Mouse (Mus musculus): ENCODE results near the gene Apoc4.
"Not testable (repeated sequence)": the region's sequence is repeated elsewhere in the genome, so short reads cannot be mapped to it uniquely, and the experiment has no call there.

Apoc4 gene

DNA sequence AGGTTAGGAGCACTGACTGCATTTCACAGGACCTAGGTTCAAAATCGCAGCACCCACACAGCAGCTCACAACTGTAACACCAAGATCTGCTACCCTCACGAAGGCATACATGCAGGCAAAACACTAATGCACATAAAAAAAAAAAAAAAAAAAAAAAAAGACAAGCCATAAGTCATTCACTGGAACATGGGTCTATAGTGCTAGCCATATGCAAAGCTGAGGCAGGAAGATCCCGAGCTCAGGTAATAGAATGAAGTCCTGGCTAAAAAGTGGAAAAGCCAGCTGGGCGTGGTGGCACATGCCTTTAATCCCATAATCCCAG is 18.5 kb upstream of the Apoc4 start:
- in situ Hi-C loops (cut with MseI, MboI): loop anchor here in 1 of 2 experiments (5.0 kb wide), 1 partner anchor 32 kb away; the partner anchor contains the start of gene Clptm1

DNA sequence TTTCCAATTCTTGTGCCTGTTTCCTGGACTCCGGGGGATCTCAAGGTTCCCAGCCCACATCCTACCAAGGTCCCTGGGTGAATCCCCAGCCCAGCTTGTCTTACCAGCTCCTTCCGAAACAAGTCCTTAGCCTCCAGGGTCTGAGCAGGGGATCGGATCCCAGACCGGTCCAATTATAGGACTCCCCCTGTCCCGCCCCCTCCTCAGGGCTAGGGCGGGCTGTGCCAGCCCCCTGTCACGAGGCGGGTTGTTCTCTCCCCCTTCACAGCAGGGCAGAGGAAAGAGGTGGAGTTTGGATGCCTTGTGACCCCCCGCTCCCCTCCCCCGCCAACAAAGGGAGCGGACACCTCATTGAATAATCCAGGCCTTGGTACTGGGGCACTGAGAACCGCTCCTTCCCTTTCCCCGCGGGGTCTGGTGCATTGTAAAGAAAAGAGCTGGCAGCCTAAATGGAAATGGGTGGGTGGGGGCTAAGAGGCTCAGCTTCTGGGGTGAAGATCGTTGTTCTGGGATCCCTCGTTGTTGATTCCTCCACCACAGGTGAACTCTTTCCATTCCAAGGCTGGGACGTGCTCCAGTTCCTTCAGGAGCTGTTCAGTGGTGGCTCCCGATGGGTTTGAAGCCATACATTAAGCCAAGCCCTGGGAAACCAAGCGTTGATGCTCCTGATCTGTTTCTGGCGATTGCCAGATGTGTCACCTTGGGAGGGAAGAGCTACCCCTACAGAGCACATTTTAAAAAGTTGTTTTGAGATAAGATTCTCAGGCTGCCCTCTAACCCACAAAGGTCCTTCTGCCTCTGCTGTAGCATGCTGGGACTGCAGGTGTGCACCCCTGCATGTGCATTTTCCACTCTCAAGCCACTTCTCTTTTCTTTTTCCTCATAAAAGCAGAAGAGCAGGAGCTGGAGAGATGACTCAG is 17.9 kb upstream of the Apoc4 start, which contains the start of gene Apoe:
Apoe (minus strand) TSS at position 282 of the 920 bp plus-strand sequence.
- in situ Hi-C loops (cut with MseI, MboI): no loop called here

DNA sequence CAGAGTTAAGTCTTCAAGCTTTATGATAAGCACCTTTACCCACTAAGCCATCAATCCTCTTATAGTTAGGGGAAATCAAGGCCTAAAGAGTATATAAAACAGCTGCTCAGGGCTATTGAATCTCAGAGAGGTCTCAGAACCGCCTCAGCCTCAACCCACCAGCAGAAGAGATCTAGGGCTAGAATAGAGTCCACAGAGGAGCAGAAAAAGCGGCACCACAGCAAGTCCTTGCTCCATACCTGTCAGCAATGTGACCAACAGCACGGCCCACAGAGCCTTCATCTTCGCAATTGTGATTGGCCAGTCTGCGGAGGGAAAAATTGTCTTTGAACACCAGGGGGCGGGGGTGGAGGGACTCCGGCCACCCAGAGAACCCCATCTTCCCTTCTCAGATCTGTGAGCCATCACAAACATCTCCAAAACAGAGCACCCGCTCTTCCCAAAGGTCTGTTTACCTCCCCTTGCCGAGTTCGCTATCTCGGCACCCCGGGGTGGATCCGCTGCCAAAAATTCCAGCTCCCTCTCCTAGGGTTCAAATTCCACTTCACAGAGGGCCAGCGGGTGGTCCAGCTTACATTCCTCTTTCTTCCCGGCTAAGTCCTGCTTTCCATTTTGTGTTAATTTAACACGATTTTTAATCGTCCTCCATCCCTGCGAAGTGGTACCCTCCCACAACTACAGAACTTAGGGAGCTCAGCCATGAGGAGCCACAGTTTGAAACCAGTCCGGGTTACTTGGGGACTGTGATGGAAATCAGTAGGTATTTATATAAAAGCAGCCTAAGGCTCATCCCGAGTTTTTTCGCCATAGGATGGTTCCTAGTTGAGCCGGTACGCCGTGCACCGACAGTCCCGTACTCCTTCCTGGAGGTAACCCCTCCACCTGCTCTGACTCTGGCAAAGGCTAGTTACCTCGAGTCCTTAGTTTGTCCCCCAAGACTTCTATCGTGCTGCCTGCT is 16.9 kb upstream of the Apoc4 start:
- in situ Hi-C loops (cut with MseI, MboI): no loop called here

DNA sequence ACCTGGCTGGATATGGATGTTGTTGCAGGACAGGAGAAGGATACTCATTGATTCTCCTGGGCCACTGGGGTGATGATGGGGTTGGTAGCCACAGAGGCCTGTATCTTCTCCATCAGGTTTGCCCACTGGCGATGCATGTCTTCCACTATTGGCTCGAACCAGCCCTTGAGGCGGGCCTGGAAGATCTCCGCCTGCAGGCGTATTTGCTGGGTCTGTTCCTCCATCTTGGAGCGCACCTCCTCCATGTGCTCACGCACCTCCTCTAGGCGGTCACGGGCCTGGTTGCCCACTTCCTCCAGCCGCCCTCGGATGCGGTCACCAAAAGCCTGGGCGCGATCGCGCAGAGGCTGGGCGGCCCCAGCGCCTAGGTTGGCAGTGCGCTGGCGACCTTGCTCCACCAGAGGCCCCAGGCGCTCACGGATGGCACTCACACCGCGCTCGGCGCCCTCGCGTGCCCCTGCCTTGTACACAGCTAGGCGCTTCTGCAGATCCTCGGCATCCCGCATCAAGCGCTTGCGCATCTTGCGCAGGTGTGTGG is 15.1 kb upstream of the Apoc4 start:
- in situ Hi-C loops (cut with MseI, MboI): no loop called here

DNA sequence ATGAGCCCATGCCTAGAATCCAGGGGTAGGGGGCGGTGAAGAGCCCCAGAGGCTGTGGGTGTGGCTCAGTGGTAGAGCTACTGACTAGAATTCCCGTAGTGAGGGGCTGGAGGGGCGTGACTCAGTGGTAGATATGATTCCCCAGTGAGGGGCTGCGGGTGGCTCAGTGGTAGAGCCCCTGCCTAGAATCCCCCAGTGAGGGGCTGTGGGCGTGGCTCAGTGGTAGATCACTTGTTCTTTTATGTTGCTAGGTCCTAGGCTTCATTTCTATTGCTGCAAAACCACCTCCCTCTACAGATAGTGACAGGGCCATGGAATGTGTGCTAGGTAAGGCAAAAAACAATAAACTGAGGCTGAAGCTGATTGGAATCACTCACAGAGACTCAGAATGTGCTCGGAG is 14.6 kb upstream of the Apoc4 start:
- in situ Hi-C loops (cut with MseI, MboI): no loop called here

DNA sequence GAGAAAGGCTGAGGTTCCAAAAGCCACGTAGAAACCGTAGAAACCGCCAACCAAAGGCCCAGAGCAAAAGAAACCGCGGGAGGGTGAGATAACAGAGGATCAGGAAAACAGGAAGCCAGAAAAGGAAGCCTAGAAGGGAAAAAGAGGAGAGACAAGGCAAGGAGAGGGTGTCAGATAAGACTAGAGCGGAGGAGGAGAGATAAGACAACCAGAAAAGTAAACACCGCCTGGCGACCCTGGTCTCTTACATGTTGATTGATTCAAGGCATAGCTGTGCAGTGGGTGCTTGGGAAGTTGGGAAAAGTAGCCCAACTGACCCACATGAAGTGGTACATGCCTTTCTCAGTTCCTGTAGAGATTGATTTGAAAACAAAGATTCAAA is 13.9 kb upstream of the Apoc4 start:
- in situ Hi-C loops (cut with MseI, MboI): no loop called here

DNA sequence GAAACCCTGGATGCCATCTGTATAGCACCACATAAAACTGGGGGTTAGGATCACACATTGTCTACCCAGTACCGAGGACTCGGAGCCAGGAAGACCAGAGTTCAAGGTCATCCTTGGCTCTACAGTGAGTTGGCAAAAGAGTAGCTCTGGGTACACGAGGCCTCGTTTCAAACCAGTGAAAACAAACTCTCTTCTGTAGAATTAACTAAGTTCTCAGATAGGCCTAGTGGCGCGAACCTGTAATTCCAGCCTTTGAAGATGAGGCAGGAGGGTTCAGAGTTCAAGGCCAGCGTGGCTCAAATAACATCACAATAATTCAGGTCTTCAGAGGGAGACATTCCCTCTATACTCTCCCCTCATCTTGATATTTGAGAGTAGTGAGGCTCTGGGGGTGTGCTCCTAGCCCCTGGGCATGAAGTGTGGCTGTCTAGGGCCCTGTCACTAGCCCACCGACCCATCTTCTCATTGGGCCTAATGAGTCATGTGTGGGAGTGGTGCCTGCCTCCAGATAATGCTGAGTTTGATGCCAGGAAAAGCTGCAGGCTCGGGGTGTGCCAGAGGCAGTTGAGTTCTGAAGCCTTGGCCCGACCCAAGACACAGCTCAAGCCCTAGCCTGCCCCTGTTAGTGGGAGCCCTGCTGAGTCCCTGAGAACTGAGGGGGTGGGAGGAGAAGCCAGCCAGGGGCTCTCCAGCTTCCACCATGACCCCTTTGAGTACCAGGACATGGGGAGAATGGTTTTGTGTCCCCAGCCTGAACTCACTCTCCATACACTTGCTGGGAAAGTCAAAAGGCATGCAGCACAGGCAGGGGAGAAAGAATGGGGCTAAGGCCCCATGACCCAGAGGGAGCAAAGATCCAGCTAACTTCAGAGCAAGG is 13.3 kb upstream of the Apoc4 start:
- in situ Hi-C loops (cut with MseI, MboI): no loop called here

DNA sequence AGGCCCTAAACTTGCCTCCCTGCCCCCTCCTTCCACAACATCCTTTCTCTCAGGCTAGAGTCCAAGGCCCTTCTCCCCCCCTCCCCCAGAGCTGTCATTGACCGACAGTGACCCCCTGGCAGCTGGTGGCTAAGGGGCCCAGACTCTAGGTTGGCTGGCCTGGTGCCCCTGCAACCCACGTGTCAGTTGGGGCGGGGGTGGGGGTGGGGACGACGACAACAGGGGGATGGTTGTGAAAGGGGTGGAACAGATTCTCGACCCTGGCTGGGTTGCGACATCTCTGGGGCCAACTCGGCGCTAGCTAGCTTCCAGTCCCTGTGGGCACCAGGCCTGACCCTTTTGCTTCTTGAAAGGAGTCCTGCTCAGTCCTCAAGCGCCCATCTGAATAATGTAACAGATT is 12.1 kb upstream of the Apoc4 start:
- in situ Hi-C loops (cut with MseI, MboI): no loop called here

DNA sequence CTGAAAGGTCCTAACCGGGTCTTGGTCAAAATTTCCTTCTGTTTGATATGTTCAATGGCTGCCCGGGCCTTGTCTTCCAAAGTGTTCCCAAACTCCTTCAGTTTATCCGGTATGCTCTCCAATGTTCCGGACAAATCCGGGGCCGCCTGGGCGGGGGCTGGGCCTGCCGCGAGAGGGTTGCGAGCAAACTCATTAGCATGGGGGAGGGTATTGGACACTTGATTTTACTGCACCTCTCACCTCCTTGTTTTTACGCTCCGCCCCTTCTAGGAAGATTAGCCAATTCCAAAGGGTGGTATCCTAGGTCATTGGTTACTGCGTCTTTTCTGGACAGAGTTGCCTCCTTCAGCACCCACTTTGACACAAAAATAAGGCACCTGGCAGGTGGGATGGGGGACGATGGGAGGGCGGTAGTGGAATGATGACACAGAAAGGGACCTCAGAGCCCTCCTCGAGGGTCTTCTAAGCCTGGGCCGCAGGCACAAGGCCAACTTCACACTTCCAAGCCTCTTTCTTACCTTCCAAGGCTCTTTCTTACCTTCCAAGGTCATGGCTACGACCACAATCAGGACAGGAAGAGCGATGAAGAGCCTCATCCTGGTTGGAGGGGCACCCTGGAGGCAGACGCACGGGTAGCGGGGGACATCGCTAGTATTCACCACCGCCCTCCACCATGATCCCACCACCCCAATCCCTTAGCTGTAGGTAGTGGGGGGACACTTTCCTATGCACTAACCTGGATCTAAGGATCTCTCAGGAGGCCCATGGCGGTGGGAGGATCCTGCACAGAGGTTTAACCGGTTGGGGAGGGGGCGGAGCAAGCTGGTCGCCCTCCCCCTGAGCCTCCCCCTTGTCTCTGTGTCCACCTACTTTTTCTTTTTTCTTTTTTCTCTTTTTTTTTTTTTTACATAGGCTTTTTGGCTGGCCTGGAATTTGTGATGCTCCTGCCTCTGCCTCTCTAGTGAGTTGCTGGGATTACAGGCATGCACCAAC is 10.9 kb upstream of the Apoc4 start, which contains the start of gene Apoc1:
Apoc1 (minus strand) TSS at position 788 of the 993 bp plus-strand sequence.
- in situ Hi-C loops (cut with MseI, MboI): no loop called here

DNA sequence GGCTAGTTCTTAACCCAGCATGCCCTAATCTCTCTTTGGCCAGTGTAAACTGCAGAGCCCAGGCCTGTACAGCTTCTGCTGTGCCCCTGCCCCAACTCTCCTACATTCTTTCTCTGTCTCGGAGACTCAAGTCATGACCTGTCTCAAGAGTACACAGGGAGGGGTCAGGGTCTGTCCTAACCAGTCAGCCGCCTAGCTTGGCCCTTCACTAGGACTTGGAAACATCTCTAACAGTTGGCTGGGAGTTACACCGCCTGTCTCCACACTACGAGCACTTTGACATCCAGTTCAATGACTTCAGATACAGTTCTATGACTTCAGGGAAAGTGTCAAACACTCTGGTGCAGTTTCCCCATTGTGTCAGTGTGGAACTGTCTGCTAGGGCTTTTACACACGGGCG is 10.2 kb upstream of the Apoc4 start:
- in situ Hi-C loops (cut with MseI, MboI): no loop called here

DNA sequence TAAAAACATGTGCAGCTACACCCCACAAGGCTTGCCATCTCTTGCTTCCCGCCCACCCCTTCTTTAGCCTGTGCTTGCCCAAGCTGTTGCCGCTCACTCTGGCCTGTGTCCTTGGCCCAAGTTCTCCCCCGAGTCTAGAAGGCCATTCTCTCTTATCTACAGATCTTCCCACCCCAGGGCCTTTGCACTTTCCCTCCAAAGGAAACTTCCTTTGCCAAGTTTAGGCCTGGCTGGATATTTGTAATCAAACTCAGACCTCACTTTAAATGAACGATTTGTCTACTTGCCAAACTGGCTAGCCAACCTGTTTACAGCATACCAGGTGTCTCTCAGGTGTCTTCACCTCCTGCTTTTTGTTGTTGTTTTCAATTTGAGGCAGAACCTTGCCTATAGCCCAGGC is 9.6 kb upstream of the Apoc4 start:
- in situ Hi-C loops (cut with MseI, MboI): no loop called here

DNA sequence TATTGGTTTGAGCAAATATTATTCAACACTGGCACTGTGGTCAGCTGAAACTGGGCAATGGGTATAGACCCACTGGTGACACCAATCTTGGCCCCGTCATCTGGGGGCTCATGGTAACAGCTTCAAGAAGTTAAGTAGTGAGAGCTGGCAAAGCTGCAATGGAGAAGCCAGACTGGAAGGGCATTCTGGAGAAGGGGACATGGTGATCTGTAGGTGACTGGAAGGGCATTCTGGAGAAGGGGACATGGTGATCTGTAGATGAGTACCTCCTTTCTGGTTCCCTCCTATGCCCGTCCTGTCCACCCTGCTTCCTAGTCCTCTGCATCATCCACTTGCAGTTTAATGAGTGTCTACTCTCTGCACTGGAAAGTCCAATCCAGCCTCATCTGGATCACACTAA is 7.3 kb upstream of the Apoc4 start:
- in situ Hi-C loops (cut with MseI, MboI): no loop called here

DNA sequence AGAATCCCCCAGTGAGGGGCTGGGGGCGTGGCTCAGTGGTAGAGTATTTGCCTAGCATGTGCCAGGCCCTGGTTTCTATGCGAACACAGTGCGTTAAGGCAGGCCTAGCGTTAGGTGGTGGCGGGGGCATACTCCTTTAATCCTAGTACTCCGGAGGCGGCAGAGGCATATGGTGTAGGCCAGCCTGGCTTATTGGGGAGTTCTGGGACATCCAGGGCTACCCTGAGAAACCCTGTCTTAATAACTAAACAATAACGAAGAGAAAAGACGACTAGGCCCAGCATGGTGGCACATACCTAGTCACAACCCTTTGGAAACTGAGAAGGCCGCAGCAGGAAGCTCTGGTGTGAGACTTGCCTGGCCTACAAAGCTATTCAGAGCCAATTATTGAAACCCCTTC is 6.8 kb upstream of the Apoc4 start:
- in situ Hi-C loops (cut with MseI, MboI): no loop called here

DNA sequence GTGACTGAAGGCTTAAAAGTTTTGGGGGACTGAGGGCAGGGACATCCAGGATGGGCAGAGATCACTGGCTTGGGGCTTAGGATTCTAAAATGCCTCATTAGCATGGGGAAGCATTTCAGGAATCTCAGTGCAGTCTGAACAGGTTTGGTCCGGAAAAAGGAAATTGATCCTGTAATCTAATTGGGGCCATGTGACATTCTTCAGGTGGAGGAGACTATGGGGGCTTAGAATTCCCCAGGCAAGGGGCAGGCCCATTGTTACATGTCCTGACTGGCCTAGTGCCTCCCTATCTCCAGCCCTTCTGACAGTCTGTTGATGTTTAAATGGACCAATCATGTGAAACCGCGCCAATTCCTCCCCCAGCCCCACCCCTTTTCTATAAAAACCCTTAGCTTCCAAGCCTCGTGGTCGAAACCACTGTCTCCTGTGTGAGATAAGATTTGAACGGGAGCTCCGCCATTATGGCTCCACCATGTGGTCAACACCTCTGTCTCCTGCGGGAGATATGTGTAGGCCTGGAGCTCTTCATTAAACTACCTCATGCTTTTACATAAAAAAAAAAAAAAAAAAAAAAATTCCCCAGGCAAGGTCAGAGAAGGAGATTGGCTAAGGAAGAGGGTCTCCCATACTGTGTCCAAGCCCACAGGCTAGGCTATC is 5.8 kb upstream of the Apoc4 start:
- in situ Hi-C loops (cut with MseI, MboI): not testable (repeated sequence)

DNA sequence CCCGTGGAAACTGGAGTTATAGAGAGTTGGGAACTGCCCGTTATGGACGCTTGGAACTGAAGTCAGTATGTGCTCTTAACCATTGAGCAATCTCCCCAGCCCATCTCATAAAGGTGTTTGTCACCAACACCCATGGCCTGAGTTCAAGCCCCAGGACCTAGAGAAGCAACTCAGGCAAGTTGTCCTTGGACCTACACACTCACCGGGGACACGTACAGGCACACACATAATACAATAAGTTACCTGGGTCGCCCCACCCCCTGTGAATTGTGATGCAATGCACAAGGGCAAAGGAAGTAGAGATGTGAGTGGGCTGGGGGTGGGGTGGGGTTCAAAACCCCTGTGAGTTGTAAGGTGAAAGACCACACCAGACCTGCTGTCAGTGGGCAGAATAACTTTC is 5.2 kb upstream of the Apoc4 start:
- in situ Hi-C loops (cut with MseI, MboI): no loop called here

DNA sequence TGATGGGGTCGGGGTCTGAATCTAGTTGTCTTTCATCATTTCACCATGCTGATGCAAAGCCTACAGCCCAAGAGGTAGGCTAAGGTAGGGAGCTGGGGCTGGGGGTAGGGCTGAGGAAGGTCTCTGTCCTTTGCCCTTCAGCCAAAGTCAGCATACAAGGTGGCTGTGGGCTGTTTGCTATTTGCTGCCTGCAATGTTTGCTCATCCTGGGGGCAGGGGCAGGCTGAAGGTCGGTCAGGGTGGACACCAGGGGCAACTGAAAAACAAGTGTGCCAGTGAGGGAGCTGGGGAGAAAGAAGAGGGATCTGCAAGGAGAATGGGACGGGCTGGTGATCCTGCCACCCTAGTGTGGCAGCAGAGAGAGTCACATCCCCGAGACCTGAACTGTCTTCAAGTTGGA is 4.1 kb upstream of the Apoc4 start:
- in situ Hi-C loops (cut with MseI, MboI): no loop called here

DNA sequence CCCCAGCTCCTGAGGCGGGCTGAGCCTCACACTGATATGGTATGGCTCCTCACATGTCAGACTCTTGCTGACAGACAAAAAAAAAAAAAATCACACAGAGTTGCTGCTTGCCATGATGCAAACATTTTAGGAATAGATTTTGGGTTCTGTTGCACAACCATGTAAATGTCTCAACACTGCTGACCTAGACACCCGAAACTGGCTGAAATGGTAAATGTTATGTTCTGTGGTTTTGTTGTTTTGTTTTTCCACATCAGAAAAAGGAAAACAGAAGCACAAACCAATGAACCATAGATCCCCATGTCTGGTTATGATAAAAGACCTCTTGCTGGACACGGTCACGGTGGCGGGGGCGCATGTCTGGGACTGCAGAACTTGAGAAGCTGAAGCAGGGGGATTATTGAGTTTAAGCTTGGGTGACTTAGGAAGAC is 2.5 kb upstream of the Apoc4 start:
- in situ Hi-C loops (cut with MseI, MboI): no loop called here

DNA sequence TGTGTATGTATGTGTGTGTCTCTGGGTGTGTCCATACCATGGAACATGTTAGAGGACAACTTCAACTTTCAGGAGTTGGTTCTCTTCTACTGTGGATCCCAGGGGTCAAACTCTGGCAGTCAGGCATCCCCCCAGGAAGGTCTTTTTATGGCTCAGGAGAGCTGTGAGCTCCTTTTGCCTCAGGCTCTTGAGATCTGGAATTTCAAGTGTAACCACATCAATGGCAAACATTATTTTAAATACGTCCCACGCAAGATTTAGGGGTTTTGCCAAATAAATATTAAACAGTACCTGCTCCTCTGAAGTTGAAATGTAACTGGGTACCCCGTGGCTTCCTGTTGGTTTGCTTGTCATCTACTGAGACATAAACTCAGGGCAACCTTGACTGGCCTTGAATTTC is 1.7 kb upstream of the Apoc4 start:
- in situ Hi-C loops (cut with MseI, MboI): no loop called here

DNA sequence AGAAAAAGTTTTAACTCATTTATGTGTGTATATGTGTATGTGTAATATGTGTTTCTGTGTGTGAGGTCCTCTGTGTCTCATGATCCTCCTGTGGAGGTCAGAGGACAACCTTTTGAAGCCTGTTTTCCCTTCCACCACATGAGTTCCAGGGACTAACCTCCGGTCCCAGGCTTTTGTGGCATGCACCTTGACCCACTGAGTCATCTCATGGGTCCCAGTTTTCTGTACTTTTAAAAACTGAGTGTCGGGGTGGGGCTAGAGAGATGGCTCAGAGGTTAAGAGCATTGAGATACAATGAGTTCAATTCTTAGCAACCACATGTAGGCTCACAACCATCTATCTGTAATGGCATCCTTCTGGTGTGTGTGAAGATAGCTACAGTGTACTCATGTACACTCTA is 577 bp downstream of the Apoc4 start:
- in situ Hi-C loops (cut with MseI, MboI): no loop called here
